Mouse (Mus musculus): ENCODE data around the gene Lin28b.
A peak's percentile ranks its signal among the peaks of the same experiment; 100 is the strongest.

Lin28b gene

GRCm38 (mm10) chr10:45410624-45411341, 75.4 kb downstream of the Lin28b start:
- DNase-seq, result no peak

- no peak for DNase-seq
Measured at GRCm38 (mm10) chr10:45399702-45400243, 86.4 kb downstream of the Lin28b start.

GRCm38 (mm10) chr10:45398211-45398610, 88.0 kb downstream of the Lin28b start:
- no peak for DNase-seq

- no peak for DNase-seq
Measured at GRCm38 (mm10) chr10:45382637-45382958, 103.6 kb downstream of the Lin28b start.

- no peak for DNase-seq
Measured at GRCm38 (mm10) chr10:45381937-45382636, 104.1 kb downstream of the Lin28b start.

- no peak for DNase-seq
Measured at GRCm38 (mm10) chr10:45378269-45378668, 107.9 kb downstream of the Lin28b start.

- no peak for DNase-seq
Measured at GRCm38 (mm10) chr10:45372994-45373692, 113.1 kb downstream of the Lin28b start.

GRCm38 (mm10) chr10:45370545-45370944, 115.7 kb downstream of the Lin28b start:
- no peak for DNase-seq

GRCm38 (mm10) chr10:45369639-45370038, 116.6 kb downstream of the Lin28b start:
- no peak for DNase-seq

GRCm38 (mm10) chr10:45366987-45367705, 119.0 kb downstream of the Lin28b start:
- DNase-seq, result no peak

GRCm38 (mm10) chr10:45363396-45363795, 122.8 kb downstream of the Lin28b start:
- DNase-seq, result peak; percentile 94

GRCm38 (mm10) chr10:45356091-45356490, 130.1 kb downstream of the Lin28b start:
- DNase-seq, result peak; percentile 86

GRCm38 (mm10) chr10:45348143-45348542, 138.1 kb downstream of the Lin28b start:
- DNase-seq, result peak; percentile 80

- DNase-seq, result no peak
Measured at GRCm38 (mm10) chr10:45345217-45345616, 141.0 kb downstream of the Lin28b start.

GRCm38 (mm10) chr10:45344381-45344780, 141.8 kb downstream of the Lin28b start:
- DNase-seq, result no peak

- DNase-seq, result peak; percentile 63
Measured at GRCm38 (mm10) chr10:45339106-45339505, 147.1 kb downstream of the Lin28b start.

- peak; percentile 95 for DNase-seq
Measured at GRCm38 (mm10) chr10:45335434-45336422, 150.5 kb downstream of the Lin28b start, which contains the start of gene Bves. Bves (plus strand) TSS chr10:45335772.

GRCm38 (mm10) chr10:45334925-45335324, 151.3 kb downstream of the Lin28b start:
- peak; percentile 71 for DNase-seq

GRCm38 (mm10) chr10:45328196-45329000, 157.8 kb downstream of the Lin28b start:
- no peak for DNase-seq
